Mouse (Mus musculus): ENCODE measurements at regions not wholly inside any gene's neighbourhood (a gene's known extent, or its start where the extent isn't known, plus 50 kb on each side); places are given as distances from the start of the nearest gene placed in this dataset.

GRCm38 (mm10) chr16:72028216-72028610 is 279.9 kb upstream of the Robo1 start:
- Histone ChIP-seq H3K9ac (ENCODE audit: low read depth, low read length) (no peak overlapping the region), H3K4me2 (ENCODE audit: low read depth, low read length) (peak overlapping the region; percentile 57), H3K36me3 (ENCODE audit: control insufficient read depth, insufficient read depth, low read length) (no peaks in the 10 kb centered on the region), H3K9me3 (ENCODE audit: control insufficient read depth, low read length) (no peaks in the 10 kb centered on the region), H3K27ac (ENCODE audit: low read length) (no peak overlapping the region), H3K4me1 (ENCODE audit: control insufficient read depth, insufficient read depth, low read length) (no peaks in the 10 kb centered on the region; the same call in 1 of the 2 replicates), H3K4me3 (ENCODE audit: low read length) (peak overlapping the region; percentile 38), H3K27me3 (replicated peaks; ENCODE audit: control insufficient read depth, insufficient read depth, low read length) (0 out of 2 replicates have a peak, but pooled peaks cover 3% of the 10 kb centered on the region)
- 7% methylated on average over 6 of the region's 6 CpGs for WGBS
- ATAC-seq = no peak

- Histone ChIP-seq H3K4me2 (ENCODE audit: low read depth, low read length) (peak overlapping the region; percentile 57), H3K4me1 (ENCODE audit: control insufficient read depth, insufficient read depth, low read length) (no peaks in the 10 kb centered on the region; the same call in 1 of the 2 replicates), H3K4me3 (ENCODE audit: low read length) (peak overlapping the region; percentile 38), H3K9ac (ENCODE audit: low read depth, low read length) (peak overlapping the region; percentile 34; the same call in 1 of the 2 replicates), H3K27ac (ENCODE audit: low read length) (no peak overlapping the region), H3K9me3 (ENCODE audit: control insufficient read depth, low read length) (no peaks in the 10 kb centered on the region), H3K36me3 (ENCODE audit: control insufficient read depth, insufficient read depth, low read length) (no peaks in the 10 kb centered on the region), H3K27me3 (replicated peaks; ENCODE audit: control insufficient read depth, insufficient read depth, low read length) (0 out of 2 replicates have a peak, but pooled peaks cover 3% of the 10 kb centered on the region)
- under 1% methylated on average over 18 of the region's 18 CpGs for WGBS
- ATAC-seq = 0 out of 2 replicates have a peak, but pooled peaks have one; percentile 21
Observed at GRCm38 (mm10) chr16:72028798-72029197, 279.3 kb upstream of the Robo1 start.

GRCm38 (mm10) chr16:72029273-72029672 is 278.8 kb upstream of the Robo1 start:
- Histone ChIP-seq H3K27me3 (replicated peaks; ENCODE audit: control insufficient read depth, insufficient read depth, low read length) (0 out of 2 replicates have a peak, but pooled peaks cover 3% of the 10 kb centered on the region), H3K36me3 (ENCODE audit: control insufficient read depth, insufficient read depth, low read length) (no peaks in the 10 kb centered on the region), H3K4me2 (ENCODE audit: low read depth, low read length) (peak overlapping the region; percentile 57), H3K4me3 (ENCODE audit: low read length) (peak overlapping the region; percentile 38), H3K9me3 (ENCODE audit: control insufficient read depth, low read length) (no peaks in the 10 kb centered on the region), H3K9ac (ENCODE audit: low read depth, low read length) (no peak overlapping the region), H3K4me1 (ENCODE audit: control insufficient read depth, insufficient read depth, low read length) (no peaks in the 10 kb centered on the region; the same call in 1 of the 2 replicates), H3K27ac (ENCODE audit: low read length) (no peak overlapping the region)
- no peak for ATAC-seq
- WGBS = 0% methylated on average over 4 of the region's 4 CpGs

- Histone ChIP-seq H3K27ac (ENCODE audit: low read length) (no peak overlapping the region), H3K27me3 (replicated peaks; ENCODE audit: control insufficient read depth, insufficient read depth, low read length) (no peaks in the 10 kb centered on the region), H3K9me3 (ENCODE audit: control insufficient read depth, low read length) (no peaks in the 10 kb centered on the region), H3K36me3 (ENCODE audit: control insufficient read depth, insufficient read depth, low read length) (no peaks in the 10 kb centered on the region), H3K9ac (ENCODE audit: low read depth, low read length) (no peak overlapping the region), H3K4me1 (ENCODE audit: control insufficient read depth, insufficient read depth, low read length) (no peaks in the 10 kb centered on the region), H3K4me3 (ENCODE audit: low read length) (no peak overlapping the region), H3K4me2 (ENCODE audit: low read depth, low read length) (no peak overlapping the region)
- ATAC-seq = no peak
- WGBS = 66% methylated on average over 1 of the region's 1 CpGs
Observed at GRCm38 (mm10) chr16:72068254-72068653, 239.9 kb upstream of the Robo1 start.

DNA sequence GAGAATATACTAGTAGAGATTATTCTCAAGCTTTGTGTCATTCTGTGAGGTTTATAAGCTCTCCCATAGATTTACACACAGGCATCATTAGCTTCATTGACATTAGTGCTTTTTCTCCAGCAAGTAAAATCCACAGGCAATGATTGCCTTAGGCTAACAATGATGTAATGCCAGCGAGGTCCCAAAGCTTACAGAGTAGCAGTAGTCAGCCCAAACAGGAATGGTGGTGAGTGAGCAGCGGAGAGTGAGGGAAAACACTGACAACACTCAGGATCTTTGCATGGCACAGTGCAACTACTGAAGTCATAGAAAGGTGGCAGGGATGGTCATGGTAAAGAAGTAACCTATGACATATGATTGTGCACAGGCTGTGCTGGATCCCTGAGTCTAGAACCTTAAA is 238.5 kb upstream of the Robo1 start:
- WGBS = 64% methylated on average over 2 of the region's 2 CpGs
- Histone ChIP-seq H3K9me3 (ENCODE audit: control insufficient read depth, low read length) (no peaks in the 10 kb centered on the region), H3K27me3 (replicated peaks; ENCODE audit: control insufficient read depth, insufficient read depth, low read length) (no peaks in the 10 kb centered on the region), H3K27ac (ENCODE audit: low read length) (no peak overlapping the region), H3K4me1 (ENCODE audit: control insufficient read depth, insufficient read depth, low read length) (no peaks in the 10 kb centered on the region), H3K4me3 (ENCODE audit: low read length) (no peak overlapping the region), H3K36me3 (ENCODE audit: control insufficient read depth, insufficient read depth, low read length) (no peaks in the 10 kb centered on the region), H3K4me2 (ENCODE audit: low read depth, low read length) (no peak overlapping the region), H3K9ac (ENCODE audit: low read depth, low read length) (no peak overlapping the region)
- no peak for ATAC-seq

DNA sequence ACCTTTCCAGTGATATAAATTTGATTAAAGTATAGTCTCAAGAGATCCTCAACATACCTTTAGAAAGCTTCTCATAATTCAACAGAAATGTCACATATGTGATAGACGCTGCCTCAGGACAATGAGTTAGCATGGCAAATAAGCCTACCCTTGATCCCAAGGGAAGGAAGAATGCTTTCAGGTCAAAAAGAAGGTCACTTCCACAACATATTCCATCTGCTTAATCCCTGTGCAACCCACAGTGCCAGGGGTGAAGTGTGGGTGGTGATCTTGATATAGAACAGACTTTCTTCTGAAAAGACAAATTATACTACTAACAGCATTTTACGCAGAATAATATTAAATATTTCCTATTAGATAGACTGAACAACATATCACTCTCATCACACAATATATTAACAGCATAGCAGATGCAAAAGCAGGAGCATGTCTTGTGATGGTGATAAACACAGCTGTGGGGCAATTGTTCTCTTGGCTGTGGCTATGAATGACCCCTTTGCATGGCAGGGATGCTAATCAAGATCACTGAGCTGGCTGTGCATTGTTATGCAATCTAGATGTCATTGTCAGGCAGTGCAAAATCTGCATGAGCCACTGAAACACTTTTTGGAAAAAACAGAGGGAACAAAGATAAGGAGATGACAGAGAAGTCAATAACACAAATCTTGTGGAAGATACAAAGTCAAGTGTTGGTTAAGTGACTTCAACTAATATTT is 236.2 kb upstream of the Robo1 start:
- no peaks in the 10 kb centered on the region for H3K27me3 ChIP-seq (replicated peaks; ENCODE audit: control insufficient read depth, insufficient read depth, low read length)
- ATAC-seq = no peak
- H3K36me3 ChIP-seq (ENCODE audit: control insufficient read depth, insufficient read depth, low read length) = no peaks in the 10 kb centered on the region
- H3K4me3 ChIP-seq (ENCODE audit: low read length) = no peak overlapping the region
- 57% methylated on average over 2 of the region's 2 CpGs for WGBS
- H3K27ac ChIP-seq (ENCODE audit: low read length) = no peak overlapping the region
- H3K4me2 ChIP-seq (ENCODE audit: low read depth, low read length) = no peak overlapping the region
- no peaks in the 10 kb centered on the region for H3K9me3 ChIP-seq (ENCODE audit: control insufficient read depth, low read length)
- no peaks in the 10 kb centered on the region for H3K4me1 ChIP-seq (ENCODE audit: control insufficient read depth, insufficient read depth, low read length)
- no peak overlapping the region for H3K9ac ChIP-seq (ENCODE audit: low read depth, low read length)

- Histone ChIP-seq H3K4me3 (ENCODE audit: low read length) (no peak overlapping the region), H3K36me3 (ENCODE audit: control insufficient read depth, insufficient read depth, low read length) (no peaks in the 10 kb centered on the region), H3K27me3 (replicated peaks; ENCODE audit: control insufficient read depth, insufficient read depth, low read length) (no peaks in the 10 kb centered on the region), H3K4me2 (ENCODE audit: low read depth, low read length) (no peak overlapping the region), H3K9ac (ENCODE audit: low read depth, low read length) (no peak overlapping the region), H3K4me1 (ENCODE audit: control insufficient read depth, insufficient read depth, low read length) (no peaks in the 10 kb centered on the region), H3K9me3 (ENCODE audit: control insufficient read depth, low read length) (no peaks in the 10 kb centered on the region), H3K27ac (ENCODE audit: low read length) (no peak overlapping the region)
- WGBS = 77% methylated on average over 5 of the region's 5 CpGs
- no peak for ATAC-seq
Observed at GRCm38 (mm10) chr16:72085181-72085580, 222.9 kb upstream of the Robo1 start.

DNA sequence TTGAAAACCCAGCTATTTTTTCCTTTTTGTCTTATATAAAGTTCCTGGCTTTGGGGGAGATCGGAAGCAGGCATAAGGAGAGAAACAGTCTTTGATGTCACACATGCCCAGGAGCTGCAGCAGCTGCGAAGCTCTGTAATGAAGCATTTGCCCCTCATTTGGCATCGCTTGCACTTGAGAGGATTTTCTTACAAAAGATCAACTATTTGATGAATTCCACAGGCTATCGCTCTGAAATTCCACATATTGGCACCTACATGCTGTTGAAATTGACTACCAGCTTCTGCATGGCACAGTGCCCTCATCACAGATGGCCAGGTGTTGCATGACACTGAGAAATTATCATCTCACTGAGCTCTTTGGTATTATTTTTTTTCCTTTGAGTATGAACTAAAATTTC is 220.1 kb upstream of the Robo1 start:
- H3K27me3 ChIP-seq (replicated peaks; ENCODE audit: control insufficient read depth, insufficient read depth, low read length) = no peaks in the 10 kb centered on the region
- no peaks in the 10 kb centered on the region for H3K9me3 ChIP-seq (ENCODE audit: control insufficient read depth, low read length)
- H3K4me3 ChIP-seq (ENCODE audit: low read length) = no peak overlapping the region
- no peak overlapping the region for H3K9ac ChIP-seq (ENCODE audit: low read depth, low read length)
- no peaks in the 10 kb centered on the region for H3K4me1 ChIP-seq (ENCODE audit: control insufficient read depth, insufficient read depth, low read length)
- 64% methylated on average over 4 of the region's 4 CpGs for WGBS
- no peak for ATAC-seq
- no peak overlapping the region for H3K4me2 ChIP-seq (ENCODE audit: low read depth, low read length)
- no peaks in the 10 kb centered on the region for H3K36me3 ChIP-seq (ENCODE audit: control insufficient read depth, insufficient read depth, low read length)
- no peak overlapping the region for H3K27ac ChIP-seq (ENCODE audit: low read length)

DNA sequence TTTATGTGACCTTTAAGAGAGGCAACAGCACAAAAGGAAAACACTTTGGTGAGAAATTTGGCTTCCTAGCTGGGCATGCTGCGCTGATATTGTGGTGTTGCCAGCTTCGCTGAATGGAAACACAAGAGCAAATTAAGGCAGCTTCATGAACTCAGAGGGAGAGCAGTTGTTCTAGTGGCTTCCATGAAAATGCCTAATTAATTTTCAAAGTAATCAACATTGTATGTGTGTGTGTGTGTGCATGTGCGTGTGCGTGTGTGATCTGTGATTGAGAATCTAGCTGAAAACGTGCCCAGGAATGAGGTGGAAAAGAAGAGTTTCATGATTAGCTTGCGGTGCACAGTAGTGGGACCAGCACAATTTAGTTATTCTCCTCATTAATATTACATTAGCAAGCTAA is 219.2 kb upstream of the Robo1 start:
- ATAC-seq = no peak
- Histone ChIP-seq H3K9ac (ENCODE audit: low read depth, low read length) (no peak overlapping the region), H3K27me3 (replicated peaks; ENCODE audit: control insufficient read depth, insufficient read depth, low read length) (no peaks in the 10 kb centered on the region), H3K4me3 (ENCODE audit: low read length) (no peak overlapping the region), H3K4me1 (ENCODE audit: control insufficient read depth, insufficient read depth, low read length) (no peaks in the 10 kb centered on the region), H3K4me2 (ENCODE audit: low read depth, low read length) (no peak overlapping the region), H3K9me3 (ENCODE audit: control insufficient read depth, low read length) (no peaks in the 10 kb centered on the region), H3K36me3 (ENCODE audit: control insufficient read depth, insufficient read depth, low read length) (no peaks in the 10 kb centered on the region), H3K27ac (ENCODE audit: low read length) (no peak overlapping the region)
- 87% methylated on average over 6 of the region's 6 CpGs for WGBS
